Mouse (Mus musculus) neural tube, embryonic 12.5 days (tissue): ENCODE results near the gene AW209491. TPM values are rescaled to one million over a fixed set of nuclear protein-coding genes. Genes with fewer than 3 reads are reported as not detected.

ENCODE experiments used
- ATAC-seq: fragments of 200-750 bp; cut with Nextera tagmentation; 2 replicates; pipeline ENCODE4 v1.8.0; 2017; ENCODE audit warnings: low read depth, mild to moderate bottlenecking, moderate TSS enrichment, moderate library complexity; ENCODE audit not compliant: low FRiP score
- H3K27ac ChIP-seq: fragments of 300-500 bp; sonication (generic); 2 replicates; pipeline ENCODE4 v1.5.1; 2016
- H3K27me3 ChIP-seq: fragments of 300-500 bp; sonication (generic); replicated peaks from 2 replicates; pipeline ENCODE4 v1.6.1; 2016; ENCODE audit warnings: mild to moderate bottlenecking
- H3K36me3 ChIP-seq: fragments of 300-500 bp; sonication (generic); 2 replicates; pipeline ENCODE4 v1.6.1; 2016; ENCODE audit warnings: mild to moderate bottlenecking
- H3K4me1 ChIP-seq: fragments of 300-500 bp; sonication (generic); 2 replicates; pipeline ENCODE4 v1.6.1; 2016
- H3K4me2 ChIP-seq: fragments of 300-500 bp; sonication (generic); replicated peaks from 2 replicates; pipeline ENCODE4 v1.6.1; 2016; ENCODE audit warnings: mild to moderate bottlenecking
- H3K4me3 ChIP-seq: fragments of 300-500 bp; sonication (generic); 2 replicates; pipeline ENCODE4 v1.5.1; 2016
- H3K9ac ChIP-seq: fragments of 300-500 bp; sonication (generic); 2 replicates; pipeline ENCODE4 v1.6.1; 2016; ENCODE audit warnings: mild to moderate bottlenecking
- H3K9me3 ChIP-seq: fragments of 300-500 bp; sonication (generic); 2 replicates; pipeline ENCODE4 v1.6.1; 2016; ENCODE audit warnings: mild to moderate bottlenecking
- WGBS: fragments of 180-500 bp; shearing (Covaris S2); methylation state at CpG from one replicate; pipeline ENCODE4 v1.1.7; 2016; 5-methylcytosine and 5-hydroxymethylcytosine counted together
- polyA plus RNA-seq: library from polyadenylated mRNA; unstranded; fragments of >200 nt; fragmentation: Nextera tagmentation; extraction: Ambion mirVana; gene quantifications from 2 replicates; pipeline ENCODE4 v1.2.1, GENCODE M21; 2016

AW209491 gene
- polyA plus RNA-seq = 30.9 and 31.4 TPM in 2 replicates

DNA sequence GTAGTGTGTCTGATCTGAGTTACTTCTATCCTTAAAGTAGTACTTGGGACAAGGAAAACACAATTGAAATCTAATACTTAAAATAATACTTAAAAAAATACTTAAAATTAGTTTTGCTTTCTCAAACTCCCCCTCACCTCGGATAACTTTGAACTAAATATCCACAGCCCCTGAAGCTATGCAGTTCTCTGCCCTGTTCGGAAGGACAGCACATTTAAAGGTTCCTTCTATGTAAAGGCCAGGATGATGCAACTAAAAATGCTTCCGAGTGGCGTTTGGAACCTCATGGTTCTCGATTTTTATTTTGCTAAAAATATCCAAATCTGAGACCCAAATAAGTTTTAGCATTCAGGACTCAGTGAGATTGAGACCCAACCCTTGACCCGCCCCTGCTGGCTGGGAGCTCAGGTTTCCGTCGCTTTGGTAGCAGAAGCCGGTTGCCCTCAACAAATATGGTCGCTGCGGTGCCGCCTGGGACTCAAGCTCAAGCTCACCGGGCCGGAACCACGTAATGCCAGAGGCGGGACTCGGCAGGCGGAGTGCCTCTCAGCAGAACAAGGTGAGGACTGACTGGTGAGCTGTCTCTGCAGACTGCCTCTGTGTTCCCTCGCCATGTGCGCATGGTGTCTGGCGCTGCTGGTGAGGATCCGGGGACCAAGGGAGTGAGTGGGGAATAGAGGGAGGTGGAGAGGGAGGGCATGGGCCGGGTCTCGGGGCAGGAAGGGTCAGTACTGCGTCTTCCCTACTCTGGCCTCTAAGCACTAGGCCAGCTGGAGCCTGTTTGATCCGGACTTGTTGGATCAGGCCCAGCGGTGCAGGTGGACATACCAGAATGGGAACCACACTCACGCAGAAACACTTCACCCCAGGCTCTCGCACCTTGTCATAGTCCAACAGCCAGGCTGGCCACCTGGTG lies at the start of gene AW209491:
AW209491 (plus strand) TSS at position 429 of the 916 bp plus-strand sequence.
- H3K4me2 ChIP-seq = peak within 1 kb of the TSS; percentile 62
- peak; percentile 96 for ATAC-seq
- no peaks in the 10 kb centered on the region for H3K4me1 ChIP-seq
- H3K27ac ChIP-seq = no peak within 1 kb of the TSS
- H3K9ac ChIP-seq = peak within 1 kb of the TSS; percentile 64
- no peaks in the 10 kb centered on the region for H3K27me3 ChIP-seq
- peak within 1 kb of the TSS; percentile 54 for H3K4me3 ChIP-seq
- peaks cover 20% of the 10 kb centered on the region; the same call in 1 of the 2 replicates for H3K36me3 ChIP-seq
- 2% methylated on average over 29 of the region's 29 CpGs for WGBS
- no peaks in the 10 kb centered on the region for H3K9me3 ChIP-seq

DNA sequence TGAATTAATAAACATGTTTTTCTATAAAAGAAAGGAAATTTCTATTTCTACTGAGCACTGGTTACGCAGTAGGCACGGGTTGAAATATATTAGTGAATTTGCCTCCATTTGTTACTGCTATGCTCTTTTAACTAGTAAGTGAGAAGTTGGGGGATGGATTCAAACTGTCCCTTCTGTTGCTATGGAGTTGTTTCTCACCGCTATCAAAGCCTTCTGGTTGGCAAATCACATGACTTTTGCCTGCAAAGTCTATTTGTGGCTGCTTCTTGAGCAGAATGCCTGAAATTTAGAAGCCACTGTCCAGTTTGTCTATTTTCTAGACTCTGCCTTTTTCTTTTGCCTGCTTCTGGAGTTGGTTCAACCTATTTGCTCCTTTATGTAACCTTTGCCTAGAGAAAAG lies 49.6 kb upstream of the AW209491 start:
- no peak overlapping the region for H3K9ac ChIP-seq
- no peaks in the 10 kb centered on the region for H3K9me3 ChIP-seq
- no peak overlapping the region for H3K27ac ChIP-seq
- 81% methylated on average over 3 of the region's 3 CpGs for WGBS
- no peak overlapping the region for H3K4me3 ChIP-seq
- H3K4me2 ChIP-seq = no peak overlapping the region
- H3K27me3 ChIP-seq = no peaks in the 10 kb centered on the region
- ATAC-seq = no peak
- H3K36me3 ChIP-seq = no peaks in the 10 kb centered on the region
- no peaks in the 10 kb centered on the region for H3K4me1 ChIP-seq

DNA sequence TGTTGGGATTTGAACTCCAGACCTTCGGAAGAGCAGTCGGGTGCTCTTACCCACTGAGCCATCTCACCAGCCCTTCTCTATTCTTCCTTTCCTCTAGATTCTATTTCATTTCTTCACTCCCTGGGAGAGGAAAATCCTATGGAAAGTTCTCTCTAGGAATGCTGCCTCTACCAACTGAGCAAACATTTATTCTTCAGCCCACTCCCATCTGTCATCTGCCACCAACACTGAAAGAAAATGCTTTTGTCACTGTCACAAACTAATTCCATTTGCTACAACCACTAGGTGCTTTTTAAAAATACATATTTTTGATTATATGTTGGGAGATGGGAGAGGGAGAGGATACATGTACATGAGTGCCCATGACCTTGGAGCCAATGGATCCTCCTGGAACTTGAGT lies 27.2 kb upstream of the AW209491 start:
- no peak overlapping the region for H3K9ac ChIP-seq

DNA sequence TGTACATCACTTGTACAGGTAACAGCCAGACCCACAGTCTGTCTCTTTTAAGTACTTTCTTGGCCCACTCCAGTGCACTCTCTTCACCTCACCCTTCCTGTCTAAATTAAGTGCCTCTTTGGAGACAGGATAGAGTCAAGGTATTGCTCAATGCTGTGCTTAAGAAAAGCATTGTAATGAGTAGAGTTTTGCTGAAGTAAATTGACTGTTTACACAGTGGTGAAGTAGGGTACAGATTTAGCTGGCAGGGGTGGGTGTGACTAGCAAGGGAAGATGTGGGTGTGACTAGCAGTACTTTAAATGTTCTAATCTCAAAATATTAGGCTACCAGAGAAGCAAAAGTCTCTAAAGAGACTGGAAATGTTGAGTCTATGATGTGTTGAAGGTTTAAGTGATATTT lies 22.3 kb upstream of the AW209491 start:
- ATAC-seq = no peak
- Histone ChIP-seq H3K27ac (no peak overlapping the region), H3K4me3 (no peak overlapping the region), H3K27me3 (no peaks in the 10 kb centered on the region), H3K4me1 (no peaks in the 10 kb centered on the region), H3K9ac (no peak overlapping the region), H3K36me3 (peaks cover 7% of the 10 kb centered on the region), H3K4me2 (no peak overlapping the region), H3K9me3 (no peaks in the 10 kb centered on the region)

More for the DNA sequence above, 27.2 kb upstream of the AW209491 start:
- no peak for ATAC-seq
- no peak overlapping the region for H3K4me3 ChIP-seq
- no peak overlapping the region for H3K27ac ChIP-seq
- H3K36me3 ChIP-seq = no peaks in the 10 kb centered on the region
- H3K9me3 ChIP-seq = no peaks in the 10 kb centered on the region
- H3K27me3 ChIP-seq = no peaks in the 10 kb centered on the region
- H3K4me2 ChIP-seq = no peak overlapping the region
- H3K4me1 ChIP-seq = no peaks in the 10 kb centered on the region
- 87% methylated on average over 2 of the region's 2 CpGs for WGBS

DNA sequence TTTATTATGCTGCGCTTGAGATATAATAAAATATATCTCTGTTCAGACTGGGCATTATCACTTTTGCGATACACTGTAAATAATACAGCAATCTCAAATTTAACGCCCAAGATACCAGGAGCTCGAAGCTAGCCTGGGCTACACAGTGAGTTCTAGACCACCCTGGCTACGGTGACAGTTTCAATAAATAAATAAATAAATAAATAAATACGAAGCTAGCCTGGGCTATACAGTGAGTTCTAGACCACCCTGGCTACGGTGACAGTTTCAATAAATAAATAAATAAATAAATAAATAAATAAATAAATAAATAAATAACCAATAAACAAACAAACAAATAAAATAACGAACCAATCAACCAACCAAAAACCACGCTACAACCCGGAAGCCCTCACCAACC lies 17.5 kb upstream of the AW209491 start:
- WGBS = 7% methylated on average over 10 of the region's 10 CpGs
- H3K9me3 ChIP-seq = no peaks in the 10 kb centered on the region
- H3K27me3 ChIP-seq = no peaks in the 10 kb centered on the region
- peak overlapping the region; percentile 75 for H3K9ac ChIP-seq
- H3K4me2 ChIP-seq = peak overlapping the region; percentile 56
- peak; percentile 86 for ATAC-seq
- no peak overlapping the region for H3K27ac ChIP-seq
- no peaks in the 10 kb centered on the region for H3K4me1 ChIP-seq
- peaks cover 15% of the 10 kb centered on the region for H3K36me3 ChIP-seq
- H3K4me3 ChIP-seq = peak overlapping the region; percentile 78

DNA sequence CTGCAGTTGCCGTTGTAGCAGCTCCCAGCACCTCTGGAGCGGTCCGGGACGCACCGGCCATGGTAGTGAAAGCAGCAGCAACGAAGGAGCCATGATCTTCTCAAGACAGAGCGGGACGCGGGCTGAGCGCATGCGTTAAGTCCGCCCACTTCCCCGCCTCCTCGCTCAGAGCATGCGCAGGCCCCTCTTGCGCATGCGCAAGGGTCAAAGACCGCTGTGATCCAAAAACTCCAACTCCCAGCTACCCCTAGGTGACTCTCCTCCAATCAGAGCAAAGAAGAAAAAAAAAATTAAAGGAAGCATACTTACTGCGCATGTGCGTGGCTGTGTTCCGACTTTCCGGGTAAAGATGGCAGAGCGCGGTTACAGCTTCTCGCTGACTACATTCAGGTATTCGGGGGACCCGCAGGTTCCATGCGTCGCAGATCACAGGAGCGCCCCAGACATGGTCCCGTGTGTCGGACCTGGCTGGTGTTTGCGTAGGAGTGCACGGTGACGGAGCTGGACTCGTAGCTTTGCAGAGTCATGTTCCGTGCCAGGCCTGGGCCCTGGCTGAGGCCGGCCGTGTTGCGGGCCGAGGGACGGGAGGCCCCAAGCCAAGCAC lies 16.9 kb upstream of the AW209491 start, which contains the start of the genes Mrpl32 and Psma2:
Mrpl32 (minus strand) TSS at position 240 of the 604 bp plus-strand sequence.
Psma2 (plus strand) TSS at position 315 of the 604 bp plus-strand sequence.
- Histone ChIP-seq H3K4me2 (peak within 1 kb of the TSS; percentile 65), H3K4me1 (no peaks in the 10 kb centered on the region), H3K27ac (no peak within 1 kb of the TSS), H3K27me3 (no peaks in the 10 kb centered on the region), H3K9ac (peak within 1 kb of the TSS; percentile 86), H3K4me3 (peak within 1 kb of the TSS; percentile 78), H3K9me3 (no peaks in the 10 kb centered on the region), H3K36me3 (peaks cover 19% of the 10 kb centered on the region)
- WGBS = under 1% methylated on average over 42 of the region's 42 CpGs
- peak; percentile 99 for ATAC-seq

DNA sequence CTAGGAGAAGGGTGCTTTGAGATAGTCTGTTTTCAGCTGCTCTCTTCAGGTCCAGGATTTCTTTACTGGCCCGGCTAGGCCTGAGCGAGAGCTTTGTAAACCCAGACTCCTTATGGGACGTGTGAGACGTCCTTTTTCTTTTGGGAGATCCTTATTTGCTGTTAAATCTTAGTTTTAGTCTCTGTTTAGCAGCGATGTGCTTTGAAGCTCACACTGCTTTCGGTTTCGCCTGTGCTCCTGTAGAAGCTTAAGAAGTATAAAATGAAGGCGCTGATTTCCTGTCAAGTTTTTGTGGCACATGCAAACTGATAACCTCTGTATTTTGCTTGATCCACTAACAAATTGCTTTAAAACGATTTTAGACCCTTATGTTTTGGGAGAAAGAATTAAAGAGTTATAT lies 16.4 kb upstream of the AW209491 start:
- WGBS = under 1% methylated on average over 9 of the region's 9 CpGs
- Histone ChIP-seq H3K4me2 (peak overlapping the region; percentile 65), H3K27me3 (no peaks in the 10 kb centered on the region), H3K9me3 (no peaks in the 10 kb centered on the region), H3K4me3 (peak overlapping the region; percentile 76), H3K27ac (no peak overlapping the region), H3K9ac (peak overlapping the region; percentile 86), H3K4me1 (no peaks in the 10 kb centered on the region), H3K36me3 (peaks cover 22% of the 10 kb centered on the region)
- no peak for ATAC-seq

DNA sequence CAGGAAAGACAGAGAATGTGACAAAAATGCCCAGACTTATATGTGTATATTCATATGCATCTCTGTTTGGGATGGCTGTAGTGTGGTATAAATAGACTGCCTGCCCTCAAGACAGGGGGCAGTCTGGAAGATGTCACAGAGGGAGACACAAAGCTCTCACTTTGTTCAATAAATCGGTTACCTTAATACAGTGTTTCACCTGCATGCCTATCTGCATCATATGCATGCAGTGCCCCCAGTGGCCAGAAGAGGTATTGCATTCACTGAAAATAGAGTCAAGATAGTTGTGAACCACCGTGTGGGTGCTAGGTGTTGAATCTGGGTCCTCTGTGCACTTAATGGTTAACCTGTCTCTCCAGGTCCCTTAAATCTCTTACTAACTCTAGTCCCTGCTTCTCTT lies 11.2 kb upstream of the AW209491 start:
- H3K27me3 ChIP-seq = no peaks in the 10 kb centered on the region
- peaks cover 42% of the 10 kb centered on the region for H3K36me3 ChIP-seq
- peak; percentile 68; the same call in 1 of the 2 replicates for ATAC-seq
- WGBS = 65% methylated on average over 2 of the region's 2 CpGs
- H3K9ac ChIP-seq = no peak overlapping the region
- no peak overlapping the region for H3K27ac ChIP-seq
- H3K4me3 ChIP-seq = no peak overlapping the region
- no peaks in the 10 kb centered on the region for H3K4me1 ChIP-seq
- no peaks in the 10 kb centered on the region for H3K9me3 ChIP-seq
- no peak overlapping the region for H3K4me2 ChIP-seq

DNA sequence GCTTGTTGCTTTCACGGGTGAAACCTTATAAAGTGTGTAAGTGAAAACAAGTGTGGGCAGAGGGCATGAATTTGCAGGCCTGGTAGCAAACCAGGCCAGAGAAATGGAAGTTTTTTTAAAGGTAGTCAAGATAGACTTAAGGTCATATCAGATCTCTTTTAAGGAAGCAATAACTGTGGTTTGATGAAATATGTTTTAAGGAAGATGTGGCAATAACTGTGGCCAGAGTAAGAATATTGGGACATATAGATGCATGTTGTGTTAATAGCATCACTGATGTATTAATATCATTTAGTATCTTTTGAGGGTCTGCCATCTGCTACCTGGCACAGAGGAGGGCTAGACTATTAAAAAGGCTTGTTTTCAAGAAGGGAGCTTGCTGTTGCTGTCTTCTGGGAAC lies 10.0 kb downstream of the AW209491 start:
- no peak overlapping the region for H3K9ac ChIP-seq
- H3K27me3 ChIP-seq = no peaks in the 10 kb centered on the region
- no peaks in the 10 kb centered on the region for H3K9me3 ChIP-seq
- 71% methylated on average over 1 of the region's 1 CpGs for WGBS
- no peaks in the 10 kb centered on the region for H3K4me1 ChIP-seq
- no peak overlapping the region for H3K4me3 ChIP-seq
- no peak overlapping the region for H3K4me2 ChIP-seq
- H3K27ac ChIP-seq = no peak overlapping the region
- no peak for ATAC-seq
- peaks cover 22% of the 10 kb centered on the region for H3K36me3 ChIP-seq

DNA sequence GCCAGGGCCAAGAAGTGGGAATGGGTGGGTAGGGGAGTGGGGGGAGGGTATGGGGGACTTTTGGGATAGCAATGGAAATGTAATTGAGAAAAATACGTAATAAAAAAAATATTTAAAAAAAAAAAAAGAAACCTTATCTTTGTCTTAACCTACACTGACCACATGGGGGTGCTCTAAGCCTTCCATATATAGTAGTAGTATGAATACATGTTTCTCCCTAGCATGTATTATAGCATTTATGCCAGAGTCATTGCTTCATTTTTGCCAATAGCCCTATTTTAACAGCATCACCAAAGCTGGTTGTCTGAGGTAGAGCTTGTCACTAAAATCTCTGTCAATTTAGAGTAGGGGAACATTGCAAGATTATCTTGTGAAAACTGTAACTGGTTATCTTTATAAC lies 19.3 kb downstream of the AW209491 start:
- ATAC-seq = peak; percentile 68; the same call in 1 of the 2 replicates
- no peak overlapping the region for H3K27ac ChIP-seq
- no peak overlapping the region for H3K4me3 ChIP-seq
- H3K9ac ChIP-seq = no peak overlapping the region
- no peaks in the 10 kb centered on the region for H3K27me3 ChIP-seq
- WGBS = 31% methylated on average over 1 of the region's 1 CpGs
- no peaks in the 10 kb centered on the region for H3K4me1 ChIP-seq
- no peaks in the 10 kb centered on the region for H3K36me3 ChIP-seq
- no peaks in the 10 kb centered on the region for H3K9me3 ChIP-seq
- H3K4me2 ChIP-seq = no peak overlapping the region

DNA sequence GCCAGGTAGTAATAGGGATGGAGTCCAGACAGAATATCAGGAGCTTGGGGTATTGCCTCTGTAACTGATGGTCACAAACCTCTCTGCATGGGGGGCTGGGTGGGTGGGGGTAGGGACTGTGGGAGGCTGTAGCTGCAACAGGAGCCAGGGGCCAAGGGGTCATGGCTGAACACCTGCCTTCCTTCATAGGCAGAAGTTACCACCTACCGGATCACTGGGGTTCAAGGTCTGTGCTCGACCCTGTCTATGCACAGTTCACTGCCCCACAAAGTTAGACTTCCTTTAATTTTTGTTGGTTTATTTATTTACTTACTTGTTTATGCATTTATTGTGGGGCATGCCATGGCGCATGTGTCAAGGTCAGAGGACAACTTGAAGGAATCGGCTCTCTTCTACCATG lies 37.2 kb downstream of the AW209491 start:
- ATAC-seq = no peak
- Histone ChIP-seq H3K27me3 (no peaks in the 10 kb centered on the region), H3K4me1 (no peaks in the 10 kb centered on the region), H3K36me3 (no peaks in the 10 kb centered on the region), H3K27ac (no peak overlapping the region), H3K4me2 (no peak overlapping the region), H3K4me3 (no peak overlapping the region), H3K9me3 (no peaks in the 10 kb centered on the region), H3K9ac (no peak overlapping the region)
- 80% methylated on average over 4 of the region's 4 CpGs for WGBS

DNA sequence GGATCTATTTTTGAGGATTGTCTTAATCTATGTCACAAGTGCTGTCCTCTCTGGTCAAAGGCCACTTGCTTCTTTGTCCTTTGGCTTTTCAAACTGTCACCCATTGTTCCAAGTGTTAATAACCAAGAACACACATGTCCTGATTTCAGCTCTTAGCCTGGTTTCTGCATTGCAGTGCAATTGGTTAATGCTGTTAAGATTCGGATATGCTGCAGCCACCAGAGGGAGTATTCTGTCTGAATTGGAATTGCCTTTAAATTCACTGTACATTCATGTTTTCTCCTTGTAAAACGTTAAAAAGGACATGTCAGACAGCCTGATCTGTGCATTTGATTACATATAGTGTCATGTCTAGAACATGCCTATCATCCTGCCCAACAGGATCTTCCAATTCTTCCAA lies 40.4 kb downstream of the AW209491 start:
- ATAC-seq = no peak
- WGBS = 32% methylated on average over 2 of the region's 2 CpGs
- no peak overlapping the region for H3K27ac ChIP-seq
- no peak overlapping the region for H3K9ac ChIP-seq
- H3K27me3 ChIP-seq = no peaks in the 10 kb centered on the region
- no peak overlapping the region for H3K4me2 ChIP-seq
- no peaks in the 10 kb centered on the region for H3K4me1 ChIP-seq
- H3K9me3 ChIP-seq = no peaks in the 10 kb centered on the region
- no peaks in the 10 kb centered on the region for H3K36me3 ChIP-seq
- H3K4me3 ChIP-seq = no peak overlapping the region
